Mouse (Mus musculus) forebrain, embryonic 12.5 days (tissue): ENCODE results near the gene Atg4d. TPM values are rescaled to one million over a fixed set of nuclear protein-coding genes. Genes with fewer than 3 reads are reported as not detected.
A peak's percentile ranks its signal among the peaks of the same experiment; 100 is the strongest.

Source experiments
- ATAC-seq: fragments of 200-750 bp; cut with Nextera tagmentation; 2 replicates; pipeline ENCODE4 v1.8.0; 2017; ENCODE audit warnings: moderate TSS enrichment; ENCODE audit not compliant: low FRiP score
- H3K27ac ChIP-seq: fragments of 300-500 bp; sonication (generic); 2 replicates; pipeline ENCODE4 v1.5.1; 2016; ENCODE audit warnings: mild to moderate bottlenecking
- H3K27me3 ChIP-seq: fragments of 300-500 bp; sonication (generic); 2 replicates; pipeline ENCODE4 v1.6.1; 2016; ENCODE audit warnings: mild to moderate bottlenecking
- H3K36me3 ChIP-seq: fragments of 300-500 bp; sonication (generic); replicated peaks from 2 replicates; pipeline ENCODE4 v1.6.1; 2016; ENCODE audit warnings: mild to moderate bottlenecking
- H3K4me1 ChIP-seq: fragments of 300-500 bp; sonication (generic); 2 replicates; pipeline ENCODE4 v1.6.1; 2016
- H3K4me2 ChIP-seq: fragments of 300-500 bp; sonication (generic); 2 replicates; pipeline ENCODE4 v1.6.1; 2016; ENCODE audit warnings: mild to moderate bottlenecking, moderate library complexity
- H3K4me3 ChIP-seq: fragments of 300-500 bp; sonication (generic); replicated peaks from 2 replicates; pipeline ENCODE4 v1.5.1; 2016; ENCODE audit warnings: mild to moderate bottlenecking
- H3K9ac ChIP-seq: fragments of 300-500 bp; sonication (generic); 2 replicates; pipeline ENCODE4 v1.6.1; 2016; ENCODE audit warnings: mild to moderate bottlenecking
- H3K9me3 ChIP-seq: fragments of 300-500 bp; sonication (generic); 2 replicates; pipeline ENCODE4 v1.6.1; 2016
- WGBS: fragments of 180-500 bp; shearing (Covaris S2); methylation state at CpG from one replicate; pipeline ENCODE4 v1.1.7; 2016; 5-methylcytosine and 5-hydroxymethylcytosine counted together
- polyA plus RNA-seq: library from polyadenylated mRNA; unstranded; fragments of >200 nt; fragmentation: Nextera tagmentation; extraction: Ambion mirVana; gene quantifications from 2 replicates; pipeline ENCODE4 v1.2.1, GENCODE M21; 2016

Gene Atg4d
- polyA plus RNA-seq, 1 experiment from 2014 or later: 47.4 TPM

DNA sequence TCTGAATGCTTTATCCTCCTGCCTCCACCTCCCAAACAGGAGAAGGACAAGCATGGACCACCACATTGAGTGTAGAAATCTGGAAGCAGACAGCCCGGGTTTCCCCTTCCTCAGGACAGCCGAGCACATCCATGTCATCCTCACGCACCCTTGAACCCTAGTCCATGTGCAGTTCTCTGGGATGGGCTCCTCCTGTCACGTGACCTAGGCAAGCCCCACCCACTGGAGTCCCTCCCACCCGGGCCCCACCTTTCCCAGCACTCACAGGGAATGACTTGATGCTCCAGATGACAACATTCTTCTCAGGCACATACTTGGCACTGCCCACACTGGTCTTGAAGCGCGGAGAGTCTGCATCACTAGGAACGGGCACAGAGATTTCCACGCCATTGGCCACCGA lies 33.9 kb downstream of the Atg4d start:
- H3K4me3 ChIP-seq: no peak overlapping the region
- 85% methylated on average over 10 of the region's 10 CpGs for WGBS

GRCm38 (mm10) chr9:21305065-21305464 lies 40.0 kb downstream of the Atg4d start:
- no peak overlapping the region for H3K4me3 ChIP-seq
- ATAC-seq: no peak
- WGBS: 86% methylated on average over 7 of the region's 7 CpGs

More for the DNA sequence above, 33.9 kb downstream of the Atg4d start:
- no peak overlapping the region for H3K9ac ChIP-seq
- no peak overlapping the region for H3K4me2 ChIP-seq
- 0 out of 2 replicates have a peak, but pooled peaks cover 3% of the 10 kb centered on the region for H3K9me3 ChIP-seq
- no peaks in the 10 kb centered on the region for H3K36me3 ChIP-seq
- no peaks in the 10 kb centered on the region for H3K27me3 ChIP-seq
- no peaks in the 10 kb centered on the region for H3K4me1 ChIP-seq
- H3K27ac ChIP-seq: no peak overlapping the region
- ATAC-seq: no peak

DNA sequence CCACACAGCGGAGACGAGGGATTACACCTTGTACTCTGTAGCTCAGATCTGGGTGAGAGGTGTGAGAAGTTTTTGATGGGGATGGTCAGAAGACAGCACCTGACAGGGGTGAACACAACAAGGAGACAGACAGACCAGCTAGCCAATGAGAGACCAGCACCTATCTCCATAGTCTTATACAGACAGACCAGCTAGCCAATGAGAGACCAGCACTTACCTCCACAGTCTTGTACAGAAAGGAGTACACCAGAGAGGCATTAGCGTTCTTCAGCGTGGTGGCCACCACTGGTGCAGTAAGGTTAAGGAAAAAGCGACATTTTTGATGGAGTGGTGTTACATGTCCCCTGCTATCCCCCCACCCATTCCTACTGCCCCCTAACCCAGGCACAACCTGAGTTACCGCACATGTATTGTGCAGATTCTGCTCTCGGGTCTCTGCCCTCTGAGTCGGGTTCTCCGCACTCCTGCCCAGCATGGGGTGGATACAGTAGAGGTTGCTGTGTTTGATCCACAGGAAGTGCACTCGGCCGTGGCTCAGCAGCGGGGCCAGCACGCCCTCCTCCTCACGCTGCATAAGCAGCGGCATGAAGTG lies 44.2 kb downstream of the Atg4d start:
- H3K27me3 ChIP-seq: peaks cover 19% of the 10 kb centered on the region

More at GRCm38 (mm10) chr9:21305065-21305464, 40.0 kb downstream of the Atg4d start:
- Histone ChIP-seq H3K36me3 (no peaks in the 10 kb centered on the region), H3K27ac (no peak overlapping the region), H3K9ac (no peak overlapping the region), H3K4me2 (no peak overlapping the region), H3K4me1 (no peaks in the 10 kb centered on the region), H3K27me3 (no peaks in the 10 kb centered on the region; the same call in 1 of the 2 replicates), H3K9me3 (0 out of 2 replicates have a peak, but pooled peaks cover 3% of the 10 kb centered on the region)

DNA sequence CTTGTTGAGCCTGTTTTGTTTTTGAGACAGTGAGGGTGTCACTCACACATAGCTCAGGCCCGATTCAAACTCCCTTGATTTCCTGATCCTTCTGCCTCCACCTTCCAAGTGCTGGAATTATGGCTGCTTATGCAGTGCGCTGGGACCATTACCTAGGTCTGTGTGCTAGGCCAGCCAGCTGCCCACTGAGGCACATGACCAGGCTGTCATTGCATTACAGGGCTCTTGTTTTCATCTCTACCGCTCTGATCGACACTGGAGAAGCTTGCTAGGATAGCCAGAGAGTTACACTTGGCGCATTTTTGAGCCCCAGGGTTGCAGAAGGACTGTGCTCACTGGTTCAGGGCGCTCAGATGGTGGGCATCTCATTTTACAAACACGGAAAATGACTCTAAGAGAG lies 46.6 kb downstream of the Atg4d start:
- 23% methylated on average over 7 of the region's 7 CpGs for whole genome bisulfite sequencing
- Histone ChIP-seq H3K4me3 (no peak overlapping the region), H3K4me2 (no peak overlapping the region), H3K4me1 (peaks cover 6% of the 10 kb centered on the region; the same call in 1 of the 2 replicates), H3K27me3 (peaks cover 24% of the 10 kb centered on the region), H3K36me3 (no peaks in the 10 kb centered on the region), H3K27ac (no peak overlapping the region), H3K9ac (no peak overlapping the region), H3K9me3 (no peaks in the 10 kb centered on the region)
- ATAC-seq: no peak

More for the DNA sequence above, 44.2 kb downstream of the Atg4d start:
- no peak for ATAC-seq
- no peaks in the 10 kb centered on the region for H3K36me3 ChIP-seq
- no peak overlapping the region for H3K27ac ChIP-seq
- no peak overlapping the region for H3K4me2 ChIP-seq
- H3K4me3 ChIP-seq: no peak overlapping the region
- no peaks in the 10 kb centered on the region for H3K9me3 ChIP-seq
- peaks cover 6% of the 10 kb centered on the region; the same call in 1 of the 2 replicates for H3K4me1 ChIP-seq
- 76% methylated on average over 15 of the region's 15 CpGs for WGBS
- no peak overlapping the region for H3K9ac ChIP-seq

- H3K9ac ChIP-seq: no peak within 1 kb of the TSS
- H3K27ac ChIP-seq: no peak within 1 kb of the TSS
- 14% methylated on average over 29 of the region's 35 CpGs for WGBS
- no peak for ATAC-seq
- no peaks in the 10 kb centered on the region for H3K36me3 ChIP-seq
- H3K9me3 ChIP-seq: no peaks in the 10 kb centered on the region
- H3K27me3 ChIP-seq: peaks cover 24% of the 10 kb centered on the region
- 0 out of 2 replicates have a peak within 1 kb of the TSS, but pooled peaks have one; percentile 5 for H3K4me3 ChIP-seq
- H3K4me1 ChIP-seq: peaks cover 6% of the 10 kb centered on the region; the same call in 1 of the 2 replicates
- H3K4me2 ChIP-seq: peak within 1 kb of the TSS; percentile 22
Observed at GRCm38 (mm10) chr9:21312134-21312533, 47.0 kb downstream of the Atg4d start, which contains the start of gene Ap1m2. Ap1m2 (minus strand) TSS chr9:21312337.

DNA sequence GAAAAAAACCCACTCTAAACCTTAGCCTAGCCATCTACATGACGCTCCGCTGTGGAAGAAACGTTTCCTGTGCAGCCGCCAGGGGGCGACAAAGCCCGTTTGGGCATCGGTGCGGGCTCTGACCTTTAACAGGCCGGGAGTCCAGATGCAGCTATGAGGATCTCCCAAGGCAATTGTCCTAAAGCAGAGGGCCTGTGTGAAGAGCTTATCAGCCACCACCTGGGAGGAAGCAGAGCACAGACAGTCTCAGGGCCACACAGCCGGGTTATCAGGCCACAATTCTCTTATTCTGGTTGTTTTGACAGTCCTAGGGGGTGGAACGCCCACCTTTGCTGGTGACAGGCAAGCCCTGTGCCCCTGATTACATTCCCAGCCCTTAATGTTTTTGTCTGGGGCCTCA lies 48.3 kb downstream of the Atg4d start:
- Histone ChIP-seq H3K27me3 (peaks cover 24% of the 10 kb centered on the region), H3K4me1 (peaks cover 6% of the 10 kb centered on the region; the same call in 1 of the 2 replicates), H3K9me3 (no peaks in the 10 kb centered on the region), H3K9ac (no peak overlapping the region), H3K4me2 (no peak overlapping the region), H3K36me3 (no peaks in the 10 kb centered on the region), H3K4me3 (no peak overlapping the region), H3K27ac (no peak overlapping the region)
- 0 out of 2 replicates have a peak, but pooled peaks have one; percentile 36 for ATAC-seq
- WGBS: 7% methylated on average over 11 of the region's 11 CpGs

DNA sequence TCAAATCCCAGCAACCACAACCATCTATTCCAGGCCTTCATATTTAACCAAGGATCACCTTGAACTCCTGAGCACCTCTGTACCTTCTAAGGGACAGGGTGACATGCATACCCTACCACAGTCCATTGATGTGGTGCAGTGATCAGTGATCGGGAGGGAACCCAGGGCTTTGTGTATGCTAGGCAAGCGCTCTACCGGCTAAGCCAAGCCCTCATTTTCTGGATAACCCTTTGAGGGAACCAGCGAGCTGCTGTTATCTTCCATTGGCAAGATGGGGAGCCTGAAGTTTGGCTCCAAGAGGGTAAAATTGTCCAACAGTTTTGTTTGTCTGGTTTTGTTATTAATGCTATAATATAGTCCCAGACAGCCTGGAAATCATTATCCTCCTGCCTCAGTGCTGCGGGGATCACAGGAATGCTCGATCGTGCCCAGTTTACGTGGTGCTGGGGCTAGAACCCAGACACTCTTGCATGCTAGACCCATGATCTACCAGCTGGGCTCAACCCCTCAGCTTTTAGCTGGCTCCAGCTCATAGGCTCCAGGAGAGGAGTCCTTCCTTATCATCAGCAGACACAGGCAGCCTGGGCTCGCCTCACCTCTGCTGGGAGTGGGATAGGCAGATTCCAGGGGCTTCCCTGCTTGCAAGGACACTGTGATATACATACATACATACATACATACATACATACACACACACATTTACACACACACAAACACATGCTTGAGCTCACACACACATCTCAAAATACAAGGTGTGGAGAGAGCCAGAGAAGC lies 49.5 kb downstream of the Atg4d start:
- H3K27me3 ChIP-seq: peaks cover 24% of the 10 kb centered on the region
- no peak overlapping the region for H3K27ac ChIP-seq
- WGBS: 90% methylated on average over 9 of the region's 9 CpGs
- H3K4me3 ChIP-seq: no peak overlapping the region
- peaks cover 6% of the 10 kb centered on the region; the same call in 1 of the 2 replicates for H3K4me1 ChIP-seq
- no peak overlapping the region for H3K4me2 ChIP-seq
- H3K9me3 ChIP-seq: no peaks in the 10 kb centered on the region
- no peak for ATAC-seq
- no peaks in the 10 kb centered on the region for H3K36me3 ChIP-seq
- H3K9ac ChIP-seq: no peak overlapping the region

DNA sequence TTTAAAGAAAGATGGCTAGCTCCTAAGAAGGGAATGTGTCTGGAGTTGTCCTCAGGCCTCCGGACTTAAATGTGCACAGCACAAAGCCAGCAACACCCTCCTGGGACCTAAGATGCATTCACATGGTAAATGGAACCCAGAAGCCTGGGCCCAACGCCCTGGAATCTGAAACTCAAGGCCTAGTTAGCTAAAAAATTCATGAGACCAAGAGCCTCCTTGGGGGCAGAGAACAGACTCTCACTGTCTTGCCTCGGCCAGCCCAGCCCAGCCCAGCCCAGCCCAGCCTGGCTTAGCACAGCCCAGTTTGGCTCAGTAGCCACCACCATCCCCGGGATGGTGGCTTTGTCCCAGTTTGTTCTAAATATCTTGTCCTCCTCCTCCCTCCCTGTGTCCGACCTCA lies 50.3 kb downstream of the Atg4d start:
- Histone ChIP-seq H3K4me3 (no peak overlapping the region), H3K9me3 (no peaks in the 10 kb centered on the region), H3K27ac (no peak overlapping the region), H3K9ac (no peak overlapping the region), H3K27me3 (peaks cover 24% of the 10 kb centered on the region), H3K4me1 (peaks cover 6% of the 10 kb centered on the region; the same call in 1 of the 2 replicates), H3K36me3 (no peaks in the 10 kb centered on the region), H3K4me2 (no peak overlapping the region)
- 66% methylated on average over 5 of the region's 5 CpGs for WGBS
- ATAC-seq: no peak

DNA sequence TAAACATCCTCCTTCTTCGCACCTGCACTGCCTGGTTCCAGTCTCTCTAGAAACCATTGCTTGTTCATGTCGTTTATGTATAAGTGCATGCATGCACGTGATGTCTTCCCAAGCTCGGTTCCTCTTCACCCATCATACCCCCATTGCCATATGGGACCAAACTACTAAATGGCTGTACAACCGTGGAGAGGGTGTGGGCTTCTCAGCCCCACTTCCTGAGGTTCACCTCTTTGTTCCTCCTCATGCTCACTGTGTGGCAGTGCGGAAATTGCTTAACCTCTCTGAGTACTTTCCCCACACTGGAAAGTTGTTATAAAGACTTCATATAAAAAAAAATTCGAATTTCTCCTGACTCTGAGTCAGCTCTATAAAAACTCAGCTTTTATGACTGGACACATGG lies 51.6 kb downstream of the Atg4d start:
- WGBS: 76% methylated on average over 7 of the region's 7 CpGs
- no peak overlapping the region for H3K9ac ChIP-seq

GRCm38 (mm10) chr9:21318792-21319191 lies 53.7 kb downstream of the Atg4d start:
- no peak overlapping the region for H3K4me2 ChIP-seq
- H3K36me3 ChIP-seq: no peaks in the 10 kb centered on the region
- WGBS: 96% methylated on average over 6 of the region's 6 CpGs
- H3K4me3 ChIP-seq: no peak overlapping the region
- ATAC-seq: no peak
- no peaks in the 10 kb centered on the region for H3K9me3 ChIP-seq
- no peak overlapping the region for H3K9ac ChIP-seq
- H3K27me3 ChIP-seq: 0 out of 2 replicates have a peak, but pooled peaks cover 5% of the 10 kb centered on the region
- no peak overlapping the region for H3K27ac ChIP-seq
- peaks cover 15% of the 10 kb centered on the region for H3K4me1 ChIP-seq

More for the DNA sequence above, 51.6 kb downstream of the Atg4d start:
- Histone ChIP-seq H3K36me3 (no peaks in the 10 kb centered on the region), H3K27me3 (peaks cover 16% of the 10 kb centered on the region), H3K27ac (no peak overlapping the region), H3K4me2 (no peak overlapping the region), H3K4me3 (no peak overlapping the region), H3K9me3 (no peaks in the 10 kb centered on the region), H3K4me1 (peaks cover 12% of the 10 kb centered on the region)
- no peak for ATAC-seq

- H3K9ac ChIP-seq: no peak overlapping the region
- H3K4me3 ChIP-seq: no peak overlapping the region
- no peaks in the 10 kb centered on the region for H3K9me3 ChIP-seq
- 0 out of 2 replicates have a peak, but pooled peaks cover 5% of the 10 kb centered on the region for H3K27me3 ChIP-seq
- ATAC-seq: no peak
- H3K4me1 ChIP-seq: peaks cover 15% of the 10 kb centered on the region
- 93% methylated on average over 4 of the region's 4 CpGs for WGBS
- H3K36me3 ChIP-seq: no peaks in the 10 kb centered on the region
- no peak overlapping the region for H3K4me2 ChIP-seq
- no peak overlapping the region for H3K27ac ChIP-seq
Observed at GRCm38 (mm10) chr9:21319503-21319902, 54.4 kb downstream of the Atg4d start.

- WGBS: 27% methylated on average over 4 of the region's 4 CpGs
- peak overlapping the region; percentile 89 for H3K4me2 ChIP-seq
- H3K9me3 ChIP-seq: no peaks in the 10 kb centered on the region
- H3K4me1 ChIP-seq: peaks cover 15% of the 10 kb centered on the region
- H3K9ac ChIP-seq: peak overlapping the region; percentile 75
- no peak for ATAC-seq
- H3K27me3 ChIP-seq: no peaks in the 10 kb centered on the region
- 0 out of 2 replicates have a peak overlapping the region, but pooled peaks have one; percentile 53 for H3K27ac ChIP-seq
- peak overlapping the region; percentile 70 for H3K4me3 ChIP-seq
- no peaks in the 10 kb centered on the region for H3K36me3 ChIP-seq
Observed at GRCm38 (mm10) chr9:21320280-21320618, 55.2 kb downstream of the Atg4d start.
